Mouse (Mus musculus) ES-Bruce4 (cell line): Measurements from ENCODE around the gene Fgfr2.

Experiments
- CTCF ChIP-seq: IDR thresholded peaks from one replicate; pipeline ENCODE4 v1.8.1; 2011; ENCODE audit warnings: low read depth, low read length
- EP300 ChIP-seq: IDR thresholded peaks from 2 replicates; pipeline ENCODE4 v1.6.1; 2011; ENCODE audit warnings: low read depth, low read length; ENCODE audit not compliant: insufficient read depth
- POLR2A ChIP-seq: IDR thresholded peaks from one replicate; pipeline ENCODE4 v1.8.1; 2011; ENCODE audit warnings: low read length; ENCODE audit not compliant: insufficient read depth

- TF ChIP-seq POLR2A (no peak), CTCF (no peak), EP300 (no peak)
Measured at GRCm38 (mm10) chr7:131467312-131467711, 1655.8 kb downstream of the Fgfr2 start.
